Mouse (Mus musculus) mouse trophoblast stem cell (cell line): ENCODE measurements around the gene Epha5.

Experiments used
- in situ Hi-C, 2 experiments: fragments of 300-500 bp; cut with MseI, MboI; formaldehyde crosslinking; loops; 2 replicates in 1 of 2; 3 replicates in 1 of 2; pipeline ENCODE4 v1.15.1; 2025

Gene Epha5

GRCm38 (mm10) chr5:84417062-84417879, at the start of gene Epha5:
Gene Epha5, minus strand, starts transcription at chr5:84417382.
- in situ Hi-C loops: no loop called here

- in situ Hi-C loops: no loop called here
Measured at GRCm38 (mm10) chr5:84456216-84456615, 39.0 kb upstream of the Epha5 start.

GRCm38 (mm10) chr5:84454641-84455040, 37.5 kb upstream of the Epha5 start:
- in situ Hi-C loops: no loop called here

- in situ Hi-C loops: no loop called here
Measured at GRCm38 (mm10) chr5:84453839-84454238, 36.7 kb upstream of the Epha5 start.

GRCm38 (mm10) chr5:84440232-84440631, 23.1 kb upstream of the Epha5 start:
- in situ Hi-C loops: no loop called here

- in situ Hi-C loops: no loop called here
Measured at GRCm38 (mm10) chr5:84415961-84416821, 991 bp downstream of the Epha5 start.

GRCm38 (mm10) chr5:84414931-84415431, 2.2 kb downstream of the Epha5 start:
- in situ Hi-C loops: no loop called here

- in situ Hi-C loops: no loop called here
Measured at GRCm38 (mm10) chr5:84413026-84413425, 4.2 kb downstream of the Epha5 start.

- in situ Hi-C loops: no loop called here
Measured at GRCm38 (mm10) chr5:84408370-84408769, 8.8 kb downstream of the Epha5 start.

GRCm38 (mm10) chr5:84397085-84397484, 20.1 kb downstream of the Epha5 start:
- in situ Hi-C loops: no loop called here

- in situ Hi-C loops: no loop called here
Measured at GRCm38 (mm10) chr5:84365334-84365733, 51.8 kb downstream of the Epha5 start.

GRCm38 (mm10) chr5:84359430-84359829, 57.8 kb downstream of the Epha5 start:
- in situ Hi-C loops: no loop called here

GRCm38 (mm10) chr5:84353069-84353468, 64.1 kb downstream of the Epha5 start:
- in situ Hi-C loops: no loop called here

GRCm38 (mm10) chr5:84346728-84347499, 70.3 kb downstream of the Epha5 start:
- in situ Hi-C loops: no loop called here

GRCm38 (mm10) chr5:84335834-84336465, 81.2 kb downstream of the Epha5 start:
- in situ Hi-C loops: no loop called here

- in situ Hi-C loops: no loop called here
Measured at GRCm38 (mm10) chr5:84334481-84334880, 82.7 kb downstream of the Epha5 start.

GRCm38 (mm10) chr5:84331631-84332030, 85.6 kb downstream of the Epha5 start:
- in situ Hi-C loops: no loop called here

- in situ Hi-C loops: no loop called here
Measured at GRCm38 (mm10) chr5:84320553-84320952, 96.6 kb downstream of the Epha5 start.

- in situ Hi-C loops: no loop called here
Measured at GRCm38 (mm10) chr5:84320138-84320537, 97.0 kb downstream of the Epha5 start.

- in situ Hi-C loops: no loop called here
Measured at GRCm38 (mm10) chr5:84318814-84319340, 98.3 kb downstream of the Epha5 start.

- in situ Hi-C loops: no loop called here
Measured at GRCm38 (mm10) chr5:84317839-84318238, 99.3 kb downstream of the Epha5 start.
